Mouse (Mus musculus): ENCODE measurements around the gene Gm21834.

The Gm21834 gene

GRCm38 (mm10) chr17:57742119-57742518 is at the start of gene Gm21834:
Gene Gm21834 (minus strand): TSS chr17:57742219.
- DNase-seq (ENCODE audit: low spot score in 2 of 2), result no peak

- DNase-seq (ENCODE audit: low spot score in 2 of 2), result no peak
These were observed 46.3 kb upstream of the Gm21834 start for GRCm38 (mm10) chr17:57788161-57788799.

GRCm38 (mm10) chr17:57770904-57771303 is 28.9 kb upstream of the Gm21834 start:
- DNase-seq (ENCODE audit: low spot score in 2 of 2), result no peak

GRCm38 (mm10) chr17:57768622-57769610 is 26.9 kb upstream of the Gm21834 start, which contains the start of gene Cntnap5c:
Gene Cntnap5c (plus strand): TSS chr17:57769570.
- peak in 1 of 2 experiments; percentile 9 for DNase-seq (ENCODE audit: low spot score in 2 of 2)

- no peak for DNase-seq (ENCODE audit: low spot score in 2 of 2)
These were observed 25.3 kb upstream of the Gm21834 start for GRCm38 (mm10) chr17:57767306-57767705.

- DNase-seq (ENCODE audit: low spot score in 2 of 2), result no peak
These were observed 16.0 kb upstream of the Gm21834 start for GRCm38 (mm10) chr17:57758033-57758432.

GRCm38 (mm10) chr17:57694791-57695190 is 47.2 kb downstream of the Gm21834 start:
- DNase-seq (ENCODE audit: low spot score in 2 of 2), result no peak
